Mouse (Mus musculus): Measurements from ENCODE around the gene Trp53. TPM values are rescaled to one million over a fixed set of nuclear protein-coding genes. Genes with fewer than 3 reads are reported as not detected.
"Not testable (repeated sequence)": the region's sequence is repeated elsewhere in the genome, so short reads cannot be mapped to it uniquely, and the experiment has no call there.

The Trp53 gene
- total RNA-seq, 1 experiment from 2014 or later = 104 TPM

GRCm38 (mm10) chr11:69621571-69622268 lies 41.6 kb downstream of the Trp53 start, which contains the start of gene Sat2:
Gene Sat2 (plus strand): TSS chr11:69622024.
- no peak for ATAC-seq (replicated peaks; ENCODE audit: low read depth, poor library complexity, severe bottlenecking)

GRCm38 (mm10) chr11:69622406-69622805 lies 42.2 kb downstream of the Trp53 start:
- ATAC-seq (replicated peaks; ENCODE audit: low read depth, poor library complexity, severe bottlenecking) = no peak

GRCm38 (mm10) chr11:69623006-69623405 lies 42.8 kb downstream of the Trp53 start:
- no peak for ATAC-seq (replicated peaks; ENCODE audit: low read depth, poor library complexity, severe bottlenecking)

- ATAC-seq (replicated peaks; ENCODE audit: low read depth, poor library complexity, severe bottlenecking) = not testable (repeated sequence)
Measured at GRCm38 (mm10) chr11:69624339-69624738, 44.2 kb downstream of the Trp53 start.

- peak; percentile 51; the same call in 1 of the 2 replicates for ATAC-seq (replicated peaks; ENCODE audit: low read depth, poor library complexity, severe bottlenecking)
Measured at GRCm38 (mm10) chr11:69628286-69628685, 48.1 kb downstream of the Trp53 start.

GRCm38 (mm10) chr11:69629802-69630201 lies 49.6 kb downstream of the Trp53 start:
- no peak for ATAC-seq (replicated peaks; ENCODE audit: low read depth, poor library complexity, severe bottlenecking)

GRCm38 (mm10) chr11:69632284-69633089 lies 52.3 kb downstream of the Trp53 start, which contains the start of gene Fxr2:
Gene Fxr2 (plus strand): TSS chr11:69632990.
- peak; percentile 96 for ATAC-seq (replicated peaks; ENCODE audit: low read depth, poor library complexity, severe bottlenecking)

- no peak for ATAC-seq (replicated peaks; ENCODE audit: low read depth, poor library complexity, severe bottlenecking)
Measured at GRCm38 (mm10) chr11:69633128-69633866, 53.1 kb downstream of the Trp53 start.

- no peak for ATAC-seq (replicated peaks; ENCODE audit: low read depth, poor library complexity, severe bottlenecking)
Measured at GRCm38 (mm10) chr11:69635471-69635870, 55.3 kb downstream of the Trp53 start.

Other genes with a start within 250 kb of the Trp53 start
- gene Rnf227, start 239.9 kb upstream of the Trp53 start, total RNA-seq (2017) = 8.3 and 9.0 TPM in 2 replicates
- gene Chd3, start 211.0 kb upstream of the Trp53 start, total RNA-seq (2017) = 64.5 and 68.0 TPM in 2 replicates
- 181 and 216 TPM in 2 replicates for gene Naa38, start 184.9 kb upstream of the Trp53 start, total RNA-seq (2017)
- gene Cyb5d1, start 184.7 kb upstream of the Trp53 start, total RNA-seq (2017) = 35.5 and 37.6 TPM in 2 replicates
- gene Tmem88, start 182.1 kb upstream of the Trp53 start, total RNA-seq (2017) = 0.46 TPM in 1 of 2 replicates, not detected in the other
- 3.5 and 6.6 TPM in 2 replicates for gene Kdm6b, start 166.7 kb upstream of the Trp53 start, total RNA-seq (2017)
- gene Dnah2, start 31.2 kb upstream of the Trp53 start, total RNA-seq (2017) = 0.68 TPM in 1 of 2 replicates, not detected in the other
- gene Efnb3, start 20.2 kb upstream of the Trp53 start, total RNA-seq (2017) = 0.55 TPM in 1 of 2 replicates, not detected in the other
- 5.0 and 8.0 TPM in 2 replicates for gene Wrap53, start 104 bp upstream of the Trp53 start, total RNA-seq (2017)
- 16.9 and 26.2 TPM in 2 replicates for gene Atp1b2, start 25.6 kb downstream of the Trp53 start, total RNA-seq (2017)
- not detected in 2 replicates for gene Shbg, start 37.5 kb downstream of the Trp53 start, total RNA-seq (2017)
- not detected in 2 replicates for gene Sat2, start 41.7 kb downstream of the Trp53 start, total RNA-seq (2017)
- 38.9 and 44.1 TPM in 2 replicates for gene Fxr2, start 52.6 kb downstream of the Trp53 start, total RNA-seq (2017)
- 0.87 TPM in 1 of 2 replicates, not detected in the other for gene Sox15, start 75.0 kb downstream of the Trp53 start, total RNA-seq (2017)
- gene Mpdu1, start 82.3 kb downstream of the Trp53 start, total RNA-seq (2017) = 51.8 and 56.8 TPM in 2 replicates
- 11.0 and 29.0 TPM in 2 replicates for gene Cd68, start 85.8 kb downstream of the Trp53 start, total RNA-seq (2017)
- 895 and 933 TPM in 2 replicates for gene Eif4a1, start 92.1 kb downstream of the Trp53 start, total RNA-seq (2017)
- 75.7 and 92.7 TPM in 2 replicates for gene Senp3, start 101.7 kb downstream of the Trp53 start, total RNA-seq (2017)
- 7.7 and 11.1 TPM in 2 replicates for gene Tnfsf13, start 105.4 kb downstream of the Trp53 start, total RNA-seq (2017)
- gene Tnfsf12, start 115.5 kb downstream of the Trp53 start, total RNA-seq (2017) = not detected in 2 replicates
- gene Tnfsfm13, start 115.7 kb downstream of the Trp53 start, total RNA-seq (2017) = 2.1 and 3.0 TPM in 2 replicates
- gene Polr2a, start 178.3 kb downstream of the Trp53 start, total RNA-seq (2017) = 59.3 and 132 TPM in 2 replicates
- gene Slc35g3, start 181.6 kb downstream of the Trp53 start, total RNA-seq (2017) = not detected in 2 replicates
- gene Zbtb4, start 185.6 kb downstream of the Trp53 start, total RNA-seq (2017) = 2.2 and 2.6 TPM in 2 replicates
- 0.27 and 1.5 TPM in 2 replicates for gene Chrnb1, start 215.6 kb downstream of the Trp53 start, total RNA-seq (2017)
- 2.5 TPM in 1 of 2 replicates, not detected in the other for gene Fgf11, start 221.5 kb downstream of the Trp53 start, total RNA-seq (2017)
- gene Tmem102, start 225.3 kb downstream of the Trp53 start, total RNA-seq (2017) = not detected in 2 replicates
- gene Gm39566, start 234.9 kb downstream of the Trp53 start, total RNA-seq (2017) = not detected in 2 replicates
- not detected in 2 replicates for gene Spem2, start 238.1 kb downstream of the Trp53 start, total RNA-seq (2017)
- not detected in 2 replicates for gene Spem1, start 241.8 kb downstream of the Trp53 start, total RNA-seq (2017)